In genomic region chr15:77928091-77928490, GRCm38 (mm10) we compare ENCODE assay signal across 9 mouse cellular contexts. TPM values are rescaled to one million over a fixed set of nuclear protein-coding genes. Genes with fewer than 3 reads are reported as not detected.
DNase-seq lines count a peak whose midpoint lies in the region; ATAC-seq and TF ChIP-seq lines count a peak whose summit lies in the region.
"Had no signal": no experiment of that assay in that cellular context is flagged by ENCODE, and none has a peak within 500 bp of the region (broad histone marks: within the 10 kb centered on the region; RNA-seq: fewer than 3 reads in every experiment).

No protein-coding gene starts in this region.

- H3K27me3 ChIP-seq in heart, embryonic 11.5 days (ENCODE audit: control insufficient read depth, insufficient read depth, low read length), result no peaks in the 10 kb centered on the region
- H3K27me3 ChIP-seq in ES-Bruce4 (ENCODE audit: control insufficient read depth, insufficient read depth, low read length, poor library complexity, severe bottlenecking), result no peaks in the 10 kb centered on the region
- no peaks in the 10 kb centered on the region for H3K27me3 ChIP-seq in forebrain, embryonic 14.5 days (replicated peaks; ENCODE audit: control insufficient read depth, insufficient read depth, low read length)
- no peaks in the 10 kb centered on the region for H3K27me3 ChIP-seq in liver, embryonic 16.5 days (ENCODE audit: control insufficient read depth, insufficient read depth, low read depth, low read length)
- H3K27me3 ChIP-seq: Patski had no signal

- WGBS in heart, embryonic 11.5 days (ENCODE audit: insufficient replicate concordance), result 21% methylated on average over 4 of the region's 4 CpGs
- 28% methylated on average over 4 of the region's 4 CpGs for WGBS in forebrain, embryonic 14.5 days
- 13% methylated on average over 4 of the region's 4 CpGs for WGBS in liver, embryonic 16.5 days (ENCODE audit: insufficient replicate concordance)

- intact Hi-C loops in heart, postnatal 25 days (cut with DNase I), result no loop called here

- no peak for TF ChIP-seq EP300 in ES-Bruce4 (IDR thresholded peaks at IDR 0.05; ENCODE audit: insufficient read depth, low read depth, low read length)

- no peak for ATAC-seq in heart, embryonic 11.5 days (replicated peaks; ENCODE audit: insufficient number of reproducible peaks, low FRiP score, low TSS enrichment)
- ATAC-seq in forebrain, embryonic 14.5 days, result no peak
- no peak for ATAC-seq in liver, embryonic 16.5 days (ENCODE audit: low read depth)

- H3K9me3 ChIP-seq in heart, embryonic 11.5 days (replicated peaks; ENCODE audit: control insufficient read depth, low read length), result no peaks in the 10 kb centered on the region
- H3K9me3 ChIP-seq in ES-Bruce4 (replicated peaks; ENCODE audit: control insufficient read depth, insufficient read depth, low read length, poor library complexity, severe bottlenecking), result no peaks in the 10 kb centered on the region
- no peaks in the 10 kb centered on the region for H3K9me3 ChIP-seq in forebrain, embryonic 14.5 days (replicated peaks; ENCODE audit: control insufficient read depth, low read length)
- H3K9me3 ChIP-seq in liver, embryonic 16.5 days (replicated peaks; ENCODE audit: control insufficient read depth, low read length), result no peaks in the 10 kb centered on the region

- TF ChIP-seq POLR2A in ES-Bruce4 (IDR thresholded peaks at IDR 0.05; ENCODE audit: insufficient read depth, low read length), result no peak

- H3K9ac ChIP-seq in heart, embryonic 11.5 days (ENCODE audit: low read depth, low read length), result peak overlapping the region; percentile 78
- H3K9ac ChIP-seq in ES-Bruce4 (ENCODE audit: low read depth, poor library complexity, severe bottlenecking), result peak overlapping the region; percentile 61
- H3K9ac ChIP-seq in forebrain, embryonic 14.5 days (ENCODE audit: low read length), result peak overlapping the region; percentile 71
- H3K9ac ChIP-seq in liver, embryonic 16.5 days (ENCODE audit: low read depth, low read length), result peak overlapping the region; percentile 78

- peak overlapping the region; percentile 93 for H3K27ac ChIP-seq in heart, embryonic 11.5 days (ENCODE audit: low read depth, low read length)
- H3K27ac ChIP-seq in ES-Bruce4 (ENCODE audit: insufficient read depth, low read length), result no peak overlapping the region
- H3K27ac ChIP-seq in forebrain, embryonic 14.5 days (ENCODE audit: low read depth, low read length), result peak overlapping the region; percentile 90
- peak overlapping the region; percentile 87 for H3K27ac ChIP-seq in liver, embryonic 16.5 days (ENCODE audit: low read length)

- DNase-seq in heart, postnatal 25 days (ENCODE audit: low spot score), result no peak
- no peak for DNase-seq in forebrain, embryonic 14.5 days (ENCODE audit: low spot score)
- no peak for DNase-seq in layer of hippocampus, postnatal 14 days (ENCODE audit: low spot score in 2 of 2)
- no peak for DNase-seq in thymus, postnatal 10 days (ENCODE audit: low spot score in 2 of 2)
- no peak for DNase-seq in frontal cortex, postnatal 10 days (ENCODE audit: low spot score in 2 of 2)

- peaks cover 13% of the 10 kb centered on the region for H3K4me1 ChIP-seq in heart, embryonic 11.5 days (ENCODE audit: control insufficient read depth, insufficient read depth, low read length)
- H3K4me1 ChIP-seq in ES-Bruce4 (ENCODE audit: control insufficient read depth, insufficient read depth, low read length), result no peaks in the 10 kb centered on the region
- peaks cover 18% of the 10 kb centered on the region for H3K4me1 ChIP-seq in forebrain, embryonic 14.5 days (ENCODE audit: control insufficient read depth, insufficient read depth, low read length)
- peaks cover 44% of the 10 kb centered on the region for H3K4me1 ChIP-seq in liver, embryonic 16.5 days (ENCODE audit: control insufficient read depth, low read depth, low read length)

- peak overlapping the region; percentile 74 for H3K4me2 ChIP-seq in heart, embryonic 11.5 days
- peak overlapping the region; percentile 74 for H3K4me2 ChIP-seq in forebrain, embryonic 14.5 days (ENCODE audit: low read length)
- peak overlapping the region; percentile 87 for H3K4me2 ChIP-seq in liver, embryonic 16.5 days (ENCODE audit: low read depth, low read length)

- peak overlapping the region; percentile 76 for H3K4me3 ChIP-seq in heart, embryonic 11.5 days (ENCODE audit: low read depth, low read length)
- H3K4me3 ChIP-seq in ES-Bruce4 (ENCODE audit: low read depth, low read length), result peak overlapping the region; percentile 86
- peak overlapping the region; percentile 58 for H3K4me3 ChIP-seq in forebrain, embryonic 14.5 days (ENCODE audit: low read depth, low read length)
- H3K4me3 ChIP-seq in liver, embryonic 16.5 days (ENCODE audit: low read depth, low read length), result peak overlapping the region; percentile 86

- H3K36me3 ChIP-seq in heart, embryonic 11.5 days (ENCODE audit: control insufficient read depth, insufficient read depth, low read length), result peaks cover 7% of the 10 kb centered on the region; the same call in 1 of the 2 replicates
- H3K36me3 ChIP-seq in ES-Bruce4 (ENCODE audit: control insufficient read depth, insufficient read depth, low read length, poor library complexity, severe bottlenecking), result peaks cover 36% of the 10 kb centered on the region
- H3K36me3 ChIP-seq in forebrain, embryonic 14.5 days (ENCODE audit: control insufficient read depth, insufficient read depth, low read length), result peaks cover 33% of the 10 kb centered on the region
- peaks cover 15% of the 10 kb centered on the region for H3K36me3 ChIP-seq in liver, embryonic 16.5 days (ENCODE audit: control insufficient read depth, insufficient read depth)

- no peak for TF ChIP-seq CTCF in ES-Bruce4 (IDR thresholded peaks at IDR 0.05; ENCODE audit: low read depth, low read length)

RNA-seq across cellular contexts. Expression of gene Txn2, which starts 0.7 kb away (rescaled TPM):
- polyA plus RNA-seq in heart, embryonic 11.5 days (2014; fragmentation: Nextera tagmentation; extraction: Ambion mirVana), result 284 and 293 TPM in 2 replicates
- total RNA-seq in heart, postnatal 25 days (2021), result 100 to 1,000 TPM; 278 to 282 TPM
- polyA plus RNA-seq in ES-Bruce4 (2011; ENCODE audit: insufficient read depth, insufficient read length, low read depth, missing spikeins), result 167 and 174 TPM in 2 replicates
- polyA plus RNA-seq in forebrain, embryonic 14.5 days (2014; fragmentation: Nextera tagmentation; extraction: Ambion mirVana), result 269 and 291 TPM in 2 replicates
- 177 and 180 TPM in 2 replicates for polyA plus RNA-seq in liver, embryonic 16.5 days (2015; fragmentation: Nextera tagmentation; extraction: Ambion mirVana)
- total RNA-seq in layer of hippocampus, postnatal 14 days (2021), result 100 to 1,000 TPM; 106 to 116 TPM

RNA-seq across cellular contexts. Expression of gene Foxred2, which starts 28.4 kb away (rescaled TPM):
- 1.2 and 1.7 TPM in 2 replicates for polyA plus RNA-seq in heart, embryonic 11.5 days (2014; fragmentation: Nextera tagmentation; extraction: Ambion mirVana)
- under 1 TPM; 0.34 to 0.42 TPM for total RNA-seq in heart, postnatal 25 days (2021)
- 10.1 and 10.9 TPM in 2 replicates for polyA plus RNA-seq in ES-Bruce4 (2011; ENCODE audit: insufficient read depth, insufficient read length, low read depth, missing spikeins)
- 12.3 and 12.8 TPM in 2 replicates for polyA plus RNA-seq in forebrain, embryonic 14.5 days (2014; fragmentation: Nextera tagmentation; extraction: Ambion mirVana)
- polyA plus RNA-seq in liver, embryonic 16.5 days (2015; fragmentation: Nextera tagmentation; extraction: Ambion mirVana), result 1.1 and 1.2 TPM in 2 replicates
- 10 to 100 TPM; 10.5 to 11.6 TPM for total RNA-seq in layer of hippocampus, postnatal 14 days (2021)

RNA-seq across cellular contexts. Expression of gene Eif3d, which starts 42.5 kb away (rescaled TPM):
- 188 TPM in 2 replicates for polyA plus RNA-seq in heart, embryonic 11.5 days (2014; fragmentation: Nextera tagmentation; extraction: Ambion mirVana)
- total RNA-seq in heart, postnatal 25 days (2021), result 10 to 100 TPM; 69.3 to 69.5 TPM
- 357 and 409 TPM in 2 replicates for polyA plus RNA-seq in ES-Bruce4 (2011; ENCODE audit: insufficient read depth, insufficient read length, low read depth, missing spikeins)
- polyA plus RNA-seq in forebrain, embryonic 14.5 days (2014; fragmentation: Nextera tagmentation; extraction: Ambion mirVana), result 167 and 199 TPM in 2 replicates
- 119 and 125 TPM in 2 replicates for polyA plus RNA-seq in liver, embryonic 16.5 days (2015; fragmentation: Nextera tagmentation; extraction: Ambion mirVana)
- total RNA-seq in layer of hippocampus, postnatal 14 days (2021), result 100 to 1,000 TPM in 1 of 2 experiments, 10 to 100 TPM in 1; 99.5 to 100 TPM
